Mouse (Mus musculus): ENCODE measurements at regions not wholly inside any gene's neighbourhood (a gene's known extent, or its start where the extent isn't known, plus 50 kb on each side); places are given as distances from the start of the nearest gene placed in this dataset.

DNA sequence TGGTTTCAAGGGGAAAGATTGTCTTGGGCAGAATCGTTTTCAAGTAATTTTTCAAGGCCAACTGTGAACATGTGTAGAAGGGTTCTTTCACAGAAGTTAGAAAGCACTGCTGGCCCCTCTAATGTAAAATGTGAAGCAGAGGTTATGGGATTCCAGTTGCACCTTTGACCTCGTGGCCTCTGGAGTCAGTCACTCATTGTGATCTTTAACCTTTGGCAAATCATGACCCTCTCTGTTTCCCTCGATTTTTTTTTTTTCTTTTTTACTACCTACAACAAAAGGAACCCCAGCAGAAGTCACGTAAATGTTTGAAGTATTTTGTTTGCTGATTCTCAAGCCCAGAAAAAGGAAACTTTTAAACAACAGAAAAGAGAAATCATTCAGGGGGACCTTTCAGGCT is 234.8 kb upstream of the Gpc5 start:
- no peak overlapping the region; the same call in 1 of the 2 replicates for H3K27ac ChIP-seq (replicated peaks; ENCODE audit: low read depth, low read length)
- ATAC-seq (replicated peaks; ENCODE audit: insufficient number of reproducible peaks, low FRiP score, low TSS enrichment, low read depth): no peak
- H3K27me3 ChIP-seq (ENCODE audit: control insufficient read depth, insufficient read depth, low read length): no peaks in the 10 kb centered on the region
- H3K9me3 ChIP-seq (replicated peaks; ENCODE audit: control insufficient read depth, low read length): no peaks in the 10 kb centered on the region
- H3K4me2 ChIP-seq (ENCODE audit: low read depth, low read length): no peak overlapping the region
- no peaks in the 10 kb centered on the region for H3K4me1 ChIP-seq (ENCODE audit: control insufficient read depth, insufficient read depth, low read length)
- H3K36me3 ChIP-seq (replicated peaks; ENCODE audit: control insufficient read depth, insufficient read depth, low read depth, low read length): no peaks in the 10 kb centered on the region
- no peak overlapping the region for H3K4me3 ChIP-seq (ENCODE audit: low read depth, low read length)
- peak; percentile 46 for DNase-seq (ENCODE audit: low spot score)
- 2% methylated on average over 4 of the region's 4 CpGs for WGBS
- H3K9ac ChIP-seq (replicated peaks; ENCODE audit: low read length): no peak overlapping the region

DNA sequence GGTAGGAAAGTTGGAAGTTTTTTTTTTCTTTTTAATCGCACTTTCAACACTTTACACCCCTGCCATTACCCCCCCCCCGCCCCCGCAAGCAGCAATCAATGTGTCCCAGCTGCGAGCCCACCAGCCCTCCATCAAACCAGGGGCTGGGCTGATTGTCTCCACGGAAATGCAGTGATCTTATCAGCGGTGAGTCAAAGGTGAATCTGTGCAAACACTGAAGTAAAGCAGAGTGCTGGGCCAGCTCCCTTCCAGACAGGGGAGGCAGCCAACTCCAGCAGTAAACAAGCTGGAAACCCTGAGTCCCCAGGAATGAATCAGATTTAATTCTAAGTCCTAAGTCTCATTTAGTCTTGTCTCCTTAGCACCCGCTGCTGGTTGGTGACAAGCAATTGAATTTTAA is 234.3 kb upstream of the Gpc5 start:
- 2% methylated on average over 7 of the region's 7 CpGs for WGBS
- H3K36me3 ChIP-seq (replicated peaks; ENCODE audit: control insufficient read depth, insufficient read depth, low read depth, low read length): no peaks in the 10 kb centered on the region
- H3K9ac ChIP-seq (replicated peaks; ENCODE audit: low read length): no peak overlapping the region
- H3K4me2 ChIP-seq (ENCODE audit: low read depth, low read length): no peak overlapping the region
- no peaks in the 10 kb centered on the region for H3K27me3 ChIP-seq (ENCODE audit: control insufficient read depth, insufficient read depth, low read length)
- no peak overlapping the region for H3K4me3 ChIP-seq (ENCODE audit: low read depth, low read length)
- no peaks in the 10 kb centered on the region for H3K9me3 ChIP-seq (replicated peaks; ENCODE audit: control insufficient read depth, low read length)
- peak overlapping the region; percentile 22; the same call in 1 of the 2 replicates for H3K27ac ChIP-seq (replicated peaks; ENCODE audit: low read depth, low read length)
- H3K4me1 ChIP-seq (ENCODE audit: control insufficient read depth, insufficient read depth, low read length): no peaks in the 10 kb centered on the region
- ATAC-seq (replicated peaks; ENCODE audit: insufficient number of reproducible peaks, low FRiP score, low TSS enrichment, low read depth) (no peak), DNase-seq (ENCODE audit: low spot score) (peak; percentile 57)

DNA sequence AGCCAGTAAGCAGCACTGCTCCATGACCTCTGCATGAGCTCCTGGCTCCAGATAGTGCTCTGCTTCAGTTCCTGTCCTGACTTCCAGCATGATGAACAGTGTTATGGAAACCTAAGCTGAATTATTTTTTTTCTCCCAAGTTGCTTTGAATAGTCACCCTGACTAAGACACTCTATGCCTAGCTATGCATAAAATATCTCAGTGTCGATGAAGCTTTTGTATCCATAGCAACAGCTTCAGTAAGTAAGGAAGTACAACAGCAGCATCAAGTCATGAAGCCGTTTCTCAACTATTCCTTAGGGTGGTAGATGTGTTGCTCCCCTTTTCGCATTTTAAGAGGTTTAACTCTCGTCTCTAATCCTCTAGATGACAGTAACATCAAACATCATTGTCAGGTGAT is 228.4 kb upstream of the Gpc5 start:
- no peaks in the 10 kb centered on the region for H3K27me3 ChIP-seq (ENCODE audit: control insufficient read depth, insufficient read depth, low read length)
- H3K4me3 ChIP-seq (ENCODE audit: low read depth, low read length): no peak overlapping the region
- no peak overlapping the region for H3K27ac ChIP-seq (replicated peaks; ENCODE audit: low read depth, low read length)
- H3K4me2 ChIP-seq (ENCODE audit: low read depth, low read length): no peak overlapping the region
- WGBS: 82% methylated on average over 4 of the region's 4 CpGs
- no peak for DNase-seq (ENCODE audit: low spot score)
- ATAC-seq (replicated peaks; ENCODE audit: insufficient number of reproducible peaks, low FRiP score, low TSS enrichment, low read depth): no peak
- no peaks in the 10 kb centered on the region for H3K9me3 ChIP-seq (replicated peaks; ENCODE audit: control insufficient read depth, low read length)
- H3K9ac ChIP-seq (replicated peaks; ENCODE audit: low read length): no peak overlapping the region
- no peaks in the 10 kb centered on the region for H3K36me3 ChIP-seq (replicated peaks; ENCODE audit: control insufficient read depth, insufficient read depth, low read depth, low read length)
- H3K4me1 ChIP-seq (ENCODE audit: control insufficient read depth, insufficient read depth, low read length): no peaks in the 10 kb centered on the region

DNA sequence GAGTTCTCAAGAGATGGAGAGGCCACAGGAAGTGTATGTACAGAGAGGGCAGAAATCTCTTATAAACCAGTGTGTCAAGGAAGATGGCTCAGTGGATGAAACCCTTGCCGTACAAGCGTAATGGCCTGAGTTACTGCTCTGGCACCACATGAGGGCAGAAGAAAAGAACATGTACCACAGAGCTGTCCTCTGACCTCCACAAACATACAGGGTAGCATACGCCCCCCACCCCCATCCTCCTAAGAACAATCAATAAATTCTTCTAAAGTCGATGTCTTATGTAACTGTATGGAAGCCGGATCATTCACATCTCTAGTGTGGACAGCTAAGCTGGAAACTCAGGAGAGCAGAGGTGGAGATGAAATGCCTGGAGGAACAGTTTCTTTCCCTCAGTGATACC is 227.9 kb upstream of the Gpc5 start:
- Histone ChIP-seq H3K36me3 (replicated peaks; ENCODE audit: control insufficient read depth, insufficient read depth, low read depth, low read length) (no peaks in the 10 kb centered on the region), H3K4me1 (ENCODE audit: control insufficient read depth, insufficient read depth, low read length) (no peaks in the 10 kb centered on the region), H3K4me2 (ENCODE audit: low read depth, low read length) (no peak overlapping the region), H3K27ac (replicated peaks; ENCODE audit: low read depth, low read length) (no peak overlapping the region), H3K9ac (replicated peaks; ENCODE audit: low read length) (no peak overlapping the region), H3K27me3 (ENCODE audit: control insufficient read depth, insufficient read depth, low read length) (no peaks in the 10 kb centered on the region), H3K9me3 (replicated peaks; ENCODE audit: control insufficient read depth, low read length) (no peaks in the 10 kb centered on the region), H3K4me3 (ENCODE audit: low read depth, low read length) (no peak overlapping the region)
- 96% methylated on average over 5 of the region's 5 CpGs for WGBS
- ATAC-seq (replicated peaks; ENCODE audit: insufficient number of reproducible peaks, low FRiP score, low TSS enrichment, low read depth) (no peak), DNase-seq (ENCODE audit: low spot score) (no peak)

DNA sequence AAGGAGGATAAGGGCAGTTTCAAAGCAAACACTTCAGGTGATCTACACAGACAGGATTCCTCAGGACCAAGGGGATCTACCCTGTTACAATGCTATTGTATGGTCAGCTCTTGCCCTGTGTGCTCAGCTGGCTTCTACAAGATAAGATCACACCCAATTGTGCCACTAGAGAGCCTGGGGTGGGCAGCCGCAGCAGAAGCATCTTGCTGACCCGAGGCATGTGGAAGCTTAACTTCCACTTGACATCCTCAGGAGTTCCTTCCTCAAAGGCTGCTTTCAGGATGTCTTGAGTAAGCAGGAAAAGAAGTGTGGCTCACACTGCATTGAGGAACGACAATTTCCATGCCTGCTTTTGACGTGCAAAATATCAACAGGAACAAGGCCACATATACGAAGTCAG is 222.8 kb upstream of the Gpc5 start:
- Histone ChIP-seq H3K27me3 (ENCODE audit: control insufficient read depth, insufficient read depth, low read length) (no peaks in the 10 kb centered on the region), H3K4me1 (ENCODE audit: control insufficient read depth, insufficient read depth, low read length) (no peaks in the 10 kb centered on the region), H3K4me2 (ENCODE audit: low read depth, low read length) (no peak overlapping the region), H3K27ac (replicated peaks; ENCODE audit: low read depth, low read length) (no peak overlapping the region), H3K9me3 (replicated peaks; ENCODE audit: control insufficient read depth, low read length) (no peaks in the 10 kb centered on the region), H3K36me3 (replicated peaks; ENCODE audit: control insufficient read depth, insufficient read depth, low read depth, low read length) (no peaks in the 10 kb centered on the region), H3K9ac (replicated peaks; ENCODE audit: low read length) (no peak overlapping the region), H3K4me3 (ENCODE audit: low read depth, low read length) (no peak overlapping the region)
- DNase-seq (ENCODE audit: low spot score): no peak
- WGBS: 43% methylated on average over 5 of the region's 5 CpGs
- ATAC-seq (replicated peaks; ENCODE audit: insufficient number of reproducible peaks, low FRiP score, low TSS enrichment, low read depth): no peak

DNA sequence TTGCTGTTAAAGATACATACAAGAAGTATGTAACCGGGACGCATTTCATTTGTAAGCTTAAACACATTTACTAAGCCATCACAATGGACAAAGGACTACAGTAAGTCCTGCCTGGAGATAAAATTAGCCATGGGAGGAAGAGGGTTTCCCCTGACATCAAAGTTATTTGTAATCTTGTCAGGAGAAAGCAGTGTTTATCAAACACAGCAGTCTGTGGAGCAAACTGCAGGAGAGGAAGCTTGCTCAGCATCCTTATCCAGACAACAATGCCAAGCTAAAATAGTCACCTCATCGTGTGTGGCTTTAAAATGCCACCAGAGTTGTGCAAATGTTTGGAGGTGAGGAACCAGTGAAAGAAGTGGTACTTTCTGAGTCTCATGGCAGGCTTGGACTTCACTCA is 216.9 kb upstream of the Gpc5 start:
- ATAC-seq (replicated peaks; ENCODE audit: insufficient number of reproducible peaks, low FRiP score, low TSS enrichment, low read depth) (no peak), DNase-seq (ENCODE audit: low spot score) (no peak)
- WGBS: 34% methylated on average over 3 of the region's 3 CpGs
- H3K9me3 ChIP-seq (replicated peaks; ENCODE audit: control insufficient read depth, low read length): no peaks in the 10 kb centered on the region
- no peak overlapping the region for H3K4me2 ChIP-seq (ENCODE audit: low read depth, low read length)
- no peaks in the 10 kb centered on the region for H3K36me3 ChIP-seq (replicated peaks; ENCODE audit: control insufficient read depth, insufficient read depth, low read depth, low read length)
- no peak overlapping the region for H3K27ac ChIP-seq (replicated peaks; ENCODE audit: low read depth, low read length)
- H3K4me1 ChIP-seq (ENCODE audit: control insufficient read depth, insufficient read depth, low read length): no peaks in the 10 kb centered on the region; the same call in 1 of the 2 replicates
- no peaks in the 10 kb centered on the region for H3K27me3 ChIP-seq (ENCODE audit: control insufficient read depth, insufficient read depth, low read length)
- H3K4me3 ChIP-seq (ENCODE audit: low read depth, low read length): no peak overlapping the region
- H3K9ac ChIP-seq (replicated peaks; ENCODE audit: low read length): no peak overlapping the region

DNA sequence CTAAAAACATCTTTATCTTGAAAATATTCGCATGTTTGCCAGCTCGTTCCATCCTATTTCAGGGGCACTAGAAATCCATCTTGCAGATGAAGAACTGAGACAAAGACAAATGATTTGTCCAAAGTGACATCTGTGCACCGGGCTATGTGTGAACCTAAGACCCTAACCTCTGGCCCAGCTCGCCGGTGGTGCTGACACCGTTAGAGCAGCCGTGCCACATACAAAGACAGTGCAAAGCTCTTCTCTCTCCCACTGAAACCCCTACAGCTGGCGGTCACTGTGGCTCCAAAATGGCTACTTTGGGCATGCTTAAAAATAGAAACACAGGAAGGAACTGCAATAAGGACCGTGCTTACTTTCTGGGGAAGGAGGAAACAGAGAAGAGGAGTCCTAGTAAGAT is 215.6 kb upstream of the Gpc5 start:
- no peaks in the 10 kb centered on the region; the same call in 1 of the 2 replicates for H3K4me1 ChIP-seq (ENCODE audit: control insufficient read depth, insufficient read depth, low read length)
- DNase-seq (ENCODE audit: low spot score) (no peak), ATAC-seq (replicated peaks; ENCODE audit: insufficient number of reproducible peaks, low FRiP score, low TSS enrichment, low read depth) (no peak)
- H3K9me3 ChIP-seq (replicated peaks; ENCODE audit: control insufficient read depth, low read length): no peaks in the 10 kb centered on the region
- H3K9ac ChIP-seq (replicated peaks; ENCODE audit: low read length): no peak overlapping the region
- 34% methylated on average over 9 of the region's 9 CpGs for WGBS
- no peaks in the 10 kb centered on the region for H3K36me3 ChIP-seq (replicated peaks; ENCODE audit: control insufficient read depth, insufficient read depth, low read depth, low read length)
- no peak overlapping the region for H3K4me3 ChIP-seq (ENCODE audit: low read depth, low read length)
- H3K27ac ChIP-seq (replicated peaks; ENCODE audit: low read depth, low read length): 0 out of 2 replicates have a peak overlapping the region, but pooled peaks have one; percentile 16
- H3K4me2 ChIP-seq (ENCODE audit: low read depth, low read length): no peak overlapping the region
- no peaks in the 10 kb centered on the region for H3K27me3 ChIP-seq (ENCODE audit: control insufficient read depth, insufficient read depth, low read length)

DNA sequence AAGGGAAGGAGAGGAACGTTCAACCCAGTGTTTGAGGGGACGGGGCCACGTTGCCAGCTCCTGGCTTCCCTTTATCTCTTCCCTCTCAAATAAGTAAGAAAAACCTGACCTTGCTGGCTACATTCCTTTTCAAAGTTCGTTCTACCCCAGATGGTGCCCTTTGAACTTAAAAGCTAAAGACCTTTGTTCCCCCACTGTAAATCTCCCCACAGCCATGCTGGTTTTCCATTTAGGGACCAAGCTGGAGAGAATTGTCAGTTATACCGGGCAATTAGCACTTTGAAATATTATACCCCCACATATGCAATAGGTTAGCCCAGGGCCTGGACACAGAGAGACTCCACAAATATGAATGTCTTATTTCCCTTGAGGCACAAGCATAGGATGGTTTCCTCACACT is 214.5 kb upstream of the Gpc5 start:
- Histone ChIP-seq H3K27ac (replicated peaks; ENCODE audit: low read depth, low read length) (peak overlapping the region; percentile 10; the same call in 1 of the 2 replicates), H3K4me3 (ENCODE audit: low read depth, low read length) (no peak overlapping the region), H3K4me2 (ENCODE audit: low read depth, low read length) (no peak overlapping the region), H3K36me3 (replicated peaks; ENCODE audit: control insufficient read depth, insufficient read depth, low read depth, low read length) (no peaks in the 10 kb centered on the region), H3K9ac (replicated peaks; ENCODE audit: low read length) (no peak overlapping the region), H3K4me1 (ENCODE audit: control insufficient read depth, insufficient read depth, low read length) (no peaks in the 10 kb centered on the region; the same call in 1 of the 2 replicates), H3K27me3 (ENCODE audit: control insufficient read depth, insufficient read depth, low read length) (no peaks in the 10 kb centered on the region), H3K9me3 (replicated peaks; ENCODE audit: control insufficient read depth, low read length) (no peaks in the 10 kb centered on the region)
- WGBS: 11% methylated on average over 5 of the region's 5 CpGs
- peak; percentile 89 for ATAC-seq (replicated peaks; ENCODE audit: insufficient number of reproducible peaks, low FRiP score, low TSS enrichment, low read depth)
- peak; percentile 87 for DNase-seq (ENCODE audit: low spot score)

Measured in embryonic facial prominence, embryonic 11.5 days (tissue).